Mouse (Mus musculus) stomach, embryonic 16.5 days (tissue): ENCODE data around the gene Txndc17. TPM values are rescaled to one million over a fixed set of nuclear protein-coding genes. Genes with fewer than 3 reads are reported as not detected.

Source experiments
- ATAC-seq: fragments of 200-750 bp; cut with Nextera tagmentation; 2 replicates; pipeline ENCODE4 v1.8.0; 2017; ENCODE audit warnings: moderate number of reproducible peaks, moderate TSS enrichment; ENCODE audit not compliant: insufficient read depth, low FRiP score
- H3K27ac ChIP-seq: fragments of 300-500 bp; sonication (generic); 2 replicates; pipeline ENCODE4 v1.5.1; 2014; ENCODE audit warnings: low read length
- H3K27me3 ChIP-seq: fragments of 300-500 bp; sonication (generic); 2 replicates; pipeline ENCODE4 v1.6.1; 2014; ENCODE audit warnings: low read length, control low read depth, mixed read lengths; ENCODE audit not compliant: control insufficient read depth, insufficient read depth
- H3K36me3 ChIP-seq: fragments of 300-500 bp; sonication (generic); 2 replicates; pipeline ENCODE4 v1.6.1; 2014; ENCODE audit warnings: low read length; ENCODE audit not compliant: control insufficient read depth, insufficient read depth
- H3K4me1 ChIP-seq: fragments of 300-500 bp; sonication (generic); 2 replicates; pipeline ENCODE4 v1.6.1; 2014; ENCODE audit warnings: low read length, control low read depth, mixed read lengths; ENCODE audit not compliant: control insufficient read depth, insufficient read depth
- H3K4me2 ChIP-seq: fragments of 300-500 bp; sonication (generic); 2 replicates; pipeline ENCODE4 v1.6.1; 2014; ENCODE audit warnings: low read depth, low read length, mixed read lengths
- H3K4me3 ChIP-seq: fragments of 300-500 bp; sonication (generic); replicated peaks from 2 replicates; pipeline ENCODE4 v1.5.1; 2014; ENCODE audit warnings: mild to moderate bottlenecking, low read length
- H3K9ac ChIP-seq: fragments of 300-500 bp; sonication (generic); 2 replicates; pipeline ENCODE4 v1.6.1; 2014; ENCODE audit warnings: low read length
- H3K9me3 ChIP-seq: fragments of 300-500 bp; sonication (generic); replicated peaks from 2 replicates; pipeline ENCODE4 v1.6.1; 2016; ENCODE audit warnings: low read length, control low read depth; ENCODE audit not compliant: control insufficient read depth
- WGBS: fragments of 180-500 bp; shearing (Covaris S2); extraction: QIAGEN DNeasy Blood & Tissue Kit; methylation state at CpG from one replicate; pipeline ENCODE4 v1.1.7; 2014; 5-methylcytosine and 5-hydroxymethylcytosine counted together
- polyA plus RNA-seq: library from polyadenylated mRNA; unstranded; fragments of >200 nt; fragmentation: Nextera tagmentation; extraction: Ambion mirVana; gene quantifications from 2 replicates; pipeline ENCODE4 v1.2.1, GENCODE M21; 2015

Txndc17 gene
- polyA plus RNA-seq, 1 experiment from 2014 or later: 234 TPM

GRCm38 (mm10) chr11:72214591-72215409 is 7.5 kb downstream of the Txndc17 start:
- H3K27me3 ChIP-seq: no peaks in the 10 kb centered on the region
- peak overlapping the region; percentile 87 for H3K9ac ChIP-seq
- under 1% methylated on average over 51 of the region's 51 CpGs for WGBS
- peak overlapping the region; percentile 94 for H3K4me3 ChIP-seq
- peak overlapping the region; percentile 73 for H3K27ac ChIP-seq
- peak overlapping the region; percentile 100 for H3K4me2 ChIP-seq
- no peaks in the 10 kb centered on the region for H3K9me3 ChIP-seq
- peak; percentile 96 for ATAC-seq
- peaks cover 10% of the 10 kb centered on the region; the same call in 1 of the 2 replicates for H3K36me3 ChIP-seq
- peaks cover 6% of the 10 kb centered on the region; the same call in 1 of the 2 replicates for H3K4me1 ChIP-seq

GRCm38 (mm10) chr11:72215410-72215797 is 8.1 kb downstream of the Txndc17 start, which contains the start of gene Med31:
TSS of gene Med31 (minus strand) at chr11:72215592.
- Histone ChIP-seq H3K4me2 (peak within 1 kb of the TSS; percentile 100), H3K4me1 (peaks cover 6% of the 10 kb centered on the region; the same call in 1 of the 2 replicates), H3K9me3 (no peaks in the 10 kb centered on the region), H3K9ac (peak within 1 kb of the TSS; percentile 87), H3K4me3 (peak within 1 kb of the TSS; percentile 94), H3K36me3 (peaks cover 10% of the 10 kb centered on the region; the same call in 1 of the 2 replicates), H3K27ac (peak within 1 kb of the TSS; percentile 73), H3K27me3 (no peaks in the 10 kb centered on the region)
- WGBS: under 1% methylated on average over 29 of the region's 29 CpGs
- ATAC-seq: peak; percentile 64

DNA sequence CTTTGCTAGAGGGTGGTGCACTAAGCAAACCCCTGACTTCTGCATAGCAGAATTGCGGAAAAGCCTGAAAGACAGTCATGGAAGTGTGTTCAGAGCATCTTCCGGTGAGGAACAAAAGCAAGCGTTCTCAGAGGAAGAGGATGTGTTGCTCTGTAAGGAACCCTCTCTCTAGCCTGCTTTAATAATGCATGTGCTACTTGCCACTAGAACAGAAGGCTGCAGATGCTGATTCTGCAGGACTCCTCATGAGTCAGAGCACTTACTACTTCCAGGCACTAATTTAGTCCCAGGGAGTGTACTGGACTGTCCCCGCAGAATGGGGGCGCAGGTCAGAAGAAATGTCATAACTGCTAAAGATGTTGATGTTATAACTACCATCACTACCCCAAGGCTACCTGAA is 9.8 kb downstream of the Txndc17 start:
- 81% methylated on average over 5 of the region's 5 CpGs for WGBS
- Histone ChIP-seq H3K4me1 (peaks cover 6% of the 10 kb centered on the region; the same call in 1 of the 2 replicates), H3K27ac (no peak overlapping the region), H3K4me3 (no peak overlapping the region), H3K36me3 (no peaks in the 10 kb centered on the region), H3K9ac (no peak overlapping the region), H3K9me3 (no peaks in the 10 kb centered on the region), H3K27me3 (no peaks in the 10 kb centered on the region), H3K4me2 (no peak overlapping the region)
- ATAC-seq: no peak

GRCm38 (mm10) chr11:72221278-72221677 is 13.9 kb downstream of the Txndc17 start:
- no peak overlapping the region for H3K27ac ChIP-seq
- H3K27me3 ChIP-seq: no peaks in the 10 kb centered on the region
- H3K9ac ChIP-seq: no peak overlapping the region
- peaks cover under 1% of the 10 kb centered on the region; the same call in 1 of the 2 replicates for H3K4me1 ChIP-seq
- no peak for ATAC-seq
- no peak overlapping the region for H3K4me3 ChIP-seq
- 15% methylated on average over 6 of the region's 6 CpGs for WGBS
- H3K4me2 ChIP-seq: no peak overlapping the region
- no peaks in the 10 kb centered on the region for H3K9me3 ChIP-seq
- H3K36me3 ChIP-seq: no peaks in the 10 kb centered on the region

DNA sequence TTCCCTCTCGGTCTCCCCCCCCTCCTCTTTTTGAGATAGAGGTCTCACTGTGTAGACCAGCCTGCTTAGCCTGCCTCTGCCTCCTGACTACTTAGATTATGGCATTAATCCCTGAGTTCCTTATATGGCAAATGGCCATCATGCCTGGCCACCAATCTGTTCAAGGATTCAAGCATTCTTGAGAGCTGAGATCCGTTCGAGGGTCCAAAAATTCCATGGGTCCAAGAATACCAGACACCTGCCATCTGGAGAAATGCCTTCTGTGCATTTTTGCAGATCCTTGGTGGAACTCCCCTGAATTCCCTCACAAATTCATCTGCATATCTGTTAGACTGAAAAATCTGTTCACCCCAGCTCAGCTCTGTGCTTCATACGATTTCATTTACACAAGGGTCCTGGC is 16.1 kb downstream of the Txndc17 start:
- Histone ChIP-seq H3K4me3 (no peak overlapping the region), H3K4me2 (no peak overlapping the region), H3K4me1 (no peaks in the 10 kb centered on the region), H3K27ac (no peak overlapping the region), H3K27me3 (no peaks in the 10 kb centered on the region), H3K9me3 (no peaks in the 10 kb centered on the region), H3K36me3 (no peaks in the 10 kb centered on the region), H3K9ac (no peak overlapping the region)
- ATAC-seq: no peak
- 75% methylated on average over 4 of the region's 4 CpGs for WGBS

GRCm38 (mm10) chr11:72224865-72225264 is 17.5 kb downstream of the Txndc17 start:
- H3K27ac ChIP-seq: no peak overlapping the region
- no peaks in the 10 kb centered on the region for H3K27me3 ChIP-seq
- no peak overlapping the region for H3K4me2 ChIP-seq
- no peak for ATAC-seq
- no peak overlapping the region for H3K4me3 ChIP-seq
- H3K36me3 ChIP-seq: no peaks in the 10 kb centered on the region
- H3K4me1 ChIP-seq: no peaks in the 10 kb centered on the region
- 12% methylated on average over 5 of the region's 5 CpGs for WGBS
- no peaks in the 10 kb centered on the region for H3K9me3 ChIP-seq
- H3K9ac ChIP-seq: no peak overlapping the region

DNA sequence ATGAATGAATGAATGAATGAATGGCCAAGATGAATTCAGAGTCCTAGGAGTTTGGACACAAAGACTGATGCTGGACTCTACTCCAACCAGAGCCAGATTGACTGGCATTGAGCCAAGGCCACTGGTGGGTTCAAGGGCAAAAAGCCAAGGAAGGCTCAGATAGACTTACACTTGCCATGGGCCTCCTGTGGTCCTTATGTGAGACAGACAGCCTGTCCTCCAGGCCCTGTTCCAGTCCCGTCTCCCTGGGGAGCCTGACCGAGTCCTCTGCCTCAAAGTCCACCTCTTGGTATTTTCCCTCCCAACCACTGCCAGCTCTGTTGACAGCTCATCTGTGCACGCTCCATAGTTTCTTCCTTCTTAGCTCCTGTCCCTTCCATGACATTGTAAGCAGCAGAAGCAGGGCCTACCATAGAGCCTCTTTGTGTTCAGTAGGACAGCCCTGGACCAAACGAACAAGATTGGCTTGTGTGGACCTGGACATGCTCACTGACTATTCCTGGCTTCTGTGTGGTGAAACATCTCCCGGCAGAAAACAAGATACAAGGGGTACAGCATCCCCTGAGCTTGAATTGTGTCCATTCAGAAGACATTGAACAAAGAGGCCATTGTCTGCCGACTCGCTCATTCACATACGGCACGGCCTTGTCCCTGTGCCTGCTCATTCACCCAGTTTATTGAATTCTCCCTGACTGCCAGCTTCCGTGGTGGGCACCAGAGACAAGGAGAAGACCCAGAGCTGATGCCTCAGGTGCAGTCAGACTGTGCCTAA is 18.9 kb downstream of the Txndc17 start:
- Histone ChIP-seq H3K4me1 (no peaks in the 10 kb centered on the region), H3K4me3 (no peak overlapping the region), H3K36me3 (no peaks in the 10 kb centered on the region), H3K4me2 (no peak overlapping the region), H3K9me3 (no peaks in the 10 kb centered on the region), H3K27ac (no peak overlapping the region), H3K9ac (no peak overlapping the region), H3K27me3 (no peaks in the 10 kb centered on the region)
- 68% methylated on average over 10 of the region's 10 CpGs for WGBS
- peak; percentile 29; the same call in 1 of the 2 replicates for ATAC-seq

DNA sequence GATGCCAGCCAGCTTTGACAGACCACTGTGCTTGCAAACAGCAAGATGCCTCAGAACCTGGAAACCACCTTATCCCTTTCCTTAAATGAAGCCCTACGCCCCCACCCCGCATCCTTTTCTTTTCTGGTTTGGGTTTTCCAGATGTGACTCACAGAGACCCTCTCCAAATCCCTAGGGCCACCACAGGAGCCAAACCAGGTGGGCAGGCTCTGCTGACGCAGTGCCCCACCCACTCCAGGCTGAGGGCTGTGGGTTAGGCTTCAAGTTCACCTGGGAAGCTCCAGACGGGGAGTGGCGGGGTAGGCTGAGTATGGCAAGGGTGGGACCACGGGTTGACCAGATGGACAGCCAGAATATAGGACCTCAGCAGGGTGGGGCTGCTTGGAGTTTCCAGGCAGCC is 19.6 kb downstream of the Txndc17 start:
- Histone ChIP-seq H3K4me2 (no peak overlapping the region), H3K4me1 (no peaks in the 10 kb centered on the region), H3K36me3 (no peaks in the 10 kb centered on the region), H3K27ac (no peak overlapping the region), H3K27me3 (no peaks in the 10 kb centered on the region), H3K9me3 (no peaks in the 10 kb centered on the region), H3K4me3 (no peak overlapping the region), H3K9ac (no peak overlapping the region)
- WGBS: 65% methylated on average over 6 of the region's 6 CpGs
- ATAC-seq: no peak

- Histone ChIP-seq H3K4me3 (no peak overlapping the region), H3K27me3 (no peaks in the 10 kb centered on the region), H3K9ac (no peak overlapping the region), H3K9me3 (no peaks in the 10 kb centered on the region), H3K27ac (no peak overlapping the region), H3K4me1 (no peaks in the 10 kb centered on the region), H3K36me3 (no peaks in the 10 kb centered on the region), H3K4me2 (no peak overlapping the region)
- 81% methylated on average over 4 of the region's 4 CpGs for WGBS
- ATAC-seq: no peak
Measured at GRCm38 (mm10) chr11:72228513-72228912, 21.2 kb downstream of the Txndc17 start.
